Mouse (Mus musculus) megakaryocyte-erythroid progenitor cell, adult 5-6 weeks (primary cell): ENCODE results near the gene Nckipsd. TPM values are rescaled to one million over a fixed set of nuclear protein-coding genes. Genes with fewer than 3 reads are reported as not detected.
A peak's percentile ranks its signal among the peaks of the same experiment; 100 is the strongest.

Experiments used
- ATAC-seq: replicated peaks from 2 replicates; pipeline ENCODE4 v1.8.0; 2016; ENCODE audit warnings: mild to moderate bottlenecking, inconsistent platforms; ENCODE audit not compliant: severe bottlenecking, poor library complexity, low FRiP score, low TSS enrichment
- total RNA-seq, 2 experiments: library from RNA; stranded (forward) in 1 of 2; stranded (reverse) in 1 of 2; fragments of 200-1000, 215-1000 nt in 1 of 2; fragments of >200 nt in 1 of 2; fragmentation: Nextera tagmentation in 1 of 2; gene quantifications; 2 replicates each; pipeline ENCODE4 v1.2.3; 2014 to 2017

The Nckipsd gene
- total RNA-seq (2014; fragmentation: Nextera tagmentation) (8.6 and 12.2 TPM in 2 replicates), total RNA-seq (2017) (1.0 and 2.3 TPM in 2 replicates)

DNA sequence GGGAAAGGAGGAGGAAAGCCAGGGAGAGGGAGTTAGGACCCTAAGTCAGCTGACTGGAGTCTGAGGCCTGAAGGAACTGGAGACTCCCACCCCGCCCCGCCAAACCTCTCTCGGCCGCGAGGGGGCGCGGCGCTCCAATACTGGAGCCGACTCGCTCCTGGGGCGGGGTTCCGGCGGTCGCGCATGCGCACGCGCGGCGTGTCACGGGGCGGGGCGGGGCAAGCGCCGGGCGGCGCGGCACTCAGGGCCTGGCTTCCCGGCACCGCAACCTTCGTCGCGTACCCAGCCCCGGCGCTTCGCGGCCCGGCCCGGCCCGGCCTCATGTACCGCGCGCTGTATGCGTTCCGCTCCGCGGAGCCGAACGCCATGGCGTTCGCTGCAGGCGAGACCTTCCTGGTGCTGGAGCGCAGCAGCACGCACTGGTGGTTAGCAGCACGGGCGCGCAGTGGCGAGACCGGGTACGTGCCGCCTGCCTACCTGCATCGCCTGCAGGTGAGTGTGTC is at the start of gene Nckipsd:
TSS of gene Nckipsd (plus strand) at position 206 of the 503 bp plus-strand sequence.
- peak; percentile 63 for ATAC-seq

DNA sequence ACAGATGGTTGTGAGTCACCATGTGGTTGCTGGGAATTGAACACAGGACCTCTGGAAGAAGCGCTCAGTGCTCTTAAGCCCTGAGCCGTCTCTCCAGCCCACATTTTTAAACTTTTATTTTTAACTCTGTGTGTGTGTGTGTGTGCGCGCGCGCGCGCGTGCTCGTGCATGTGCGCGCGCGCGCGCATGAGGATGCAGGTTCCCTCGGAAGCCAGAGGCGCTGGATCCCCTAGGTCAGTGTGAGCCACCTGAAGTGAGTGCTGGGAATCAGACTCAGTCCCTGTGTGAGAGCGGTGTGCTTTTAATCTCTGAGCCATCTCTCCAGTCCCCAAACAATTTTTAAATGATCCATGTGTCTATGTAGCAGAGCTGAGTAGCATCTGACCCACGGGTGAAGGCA is 49.0 kb upstream of the Nckipsd start:
- no peak for ATAC-seq

DNA sequence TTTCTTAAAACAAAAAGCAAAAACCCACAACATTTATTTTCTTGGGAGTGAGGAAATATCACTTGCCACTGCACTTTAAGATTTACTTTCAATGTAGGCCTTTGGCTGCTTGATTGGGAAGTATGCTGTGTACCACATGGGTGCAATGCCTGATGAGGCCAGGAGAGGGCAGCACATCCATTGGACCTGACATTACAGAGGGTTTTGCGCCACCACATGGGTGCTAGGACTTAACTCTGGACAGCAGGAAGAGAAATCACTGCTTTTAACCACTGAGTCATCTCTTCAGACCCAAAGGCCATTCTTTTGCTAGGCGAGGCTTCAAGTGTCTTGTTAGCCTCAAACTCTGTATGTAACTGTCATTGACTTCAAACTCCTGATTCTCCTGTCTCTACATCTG is 48.4 kb upstream of the Nckipsd start:
- peak; percentile 89 for ATAC-seq

DNA sequence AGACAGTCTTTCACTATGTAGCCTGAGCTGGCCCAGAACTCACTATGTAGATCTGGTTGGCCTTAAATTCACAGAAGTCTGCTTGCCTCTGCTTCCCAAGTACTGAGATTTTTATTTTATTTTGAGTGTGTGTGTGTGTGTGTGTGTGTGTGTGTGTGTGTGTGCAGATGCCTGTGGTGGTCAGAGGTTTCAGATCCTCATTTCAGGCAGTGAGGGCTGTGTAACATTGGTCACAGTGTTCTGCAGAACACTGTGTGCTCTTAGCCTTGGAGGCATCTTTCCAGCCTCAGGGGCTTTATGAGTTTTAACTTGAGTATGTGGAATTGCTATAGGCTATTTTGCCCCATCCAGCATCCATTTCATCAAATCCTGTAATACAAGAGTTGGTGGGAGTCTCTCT is 46.6 kb upstream of the Nckipsd start:
- no peak for ATAC-seq

DNA sequence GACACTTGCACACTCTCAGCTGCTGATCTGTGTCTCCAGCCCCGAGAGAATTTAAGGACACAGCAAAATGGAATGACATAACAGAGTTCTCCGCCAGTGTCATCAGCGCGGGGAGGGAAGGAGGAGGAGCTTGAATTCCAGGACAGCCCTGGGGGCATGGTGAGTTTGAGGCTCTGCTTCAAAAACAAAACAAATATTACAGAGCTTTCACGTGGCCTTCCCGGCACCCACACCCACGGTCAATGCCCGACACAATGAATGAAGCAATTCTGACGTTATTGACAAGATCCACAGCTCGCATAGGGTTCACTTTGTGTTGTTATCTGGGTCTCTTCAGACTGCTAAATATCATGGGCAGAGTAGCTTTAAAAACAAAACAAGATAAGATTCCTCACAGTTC is 43.2 kb upstream of the Nckipsd start:
- ATAC-seq, result no peak

DNA sequence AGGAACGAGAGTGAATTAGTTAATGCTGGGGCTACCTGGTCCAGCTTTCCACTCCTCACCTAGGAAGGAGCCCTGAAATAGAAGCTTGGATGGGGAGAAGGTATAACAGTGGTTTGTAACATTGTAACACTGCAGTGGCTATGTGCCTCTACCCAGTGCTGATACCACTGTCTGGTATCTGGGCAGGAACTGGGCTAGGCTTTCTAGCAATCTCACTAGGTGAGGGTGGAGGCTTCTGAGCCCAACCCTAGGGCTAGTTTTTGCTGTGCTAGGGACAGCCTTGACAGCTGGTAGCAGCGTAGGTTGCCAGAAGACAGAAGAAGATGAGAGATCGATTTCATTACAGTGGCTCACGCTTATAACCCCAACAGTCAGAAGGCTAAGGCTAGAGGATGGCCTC is 31.6 kb upstream of the Nckipsd start:
- peak; percentile 82 for ATAC-seq

DNA sequence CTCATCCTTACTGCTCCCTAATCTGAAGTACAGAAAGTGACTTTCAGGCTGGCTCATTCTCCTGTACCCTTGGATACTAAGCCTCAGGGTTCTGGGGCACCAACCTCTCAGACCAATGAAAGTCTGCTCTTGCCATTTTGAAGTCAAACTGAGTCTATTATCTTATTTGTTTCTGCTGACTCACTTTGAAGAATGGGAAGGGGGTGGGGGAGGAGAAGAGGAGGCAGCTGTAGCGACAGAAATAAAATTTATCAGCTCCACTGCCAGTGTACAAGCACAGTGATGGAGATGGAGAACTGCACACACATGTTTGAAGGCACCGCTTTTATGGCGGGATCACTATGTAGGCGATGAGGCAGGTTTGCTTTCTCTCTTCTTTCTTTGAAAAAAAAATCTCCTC is 30.9 kb upstream of the Nckipsd start:
- ATAC-seq, result peak; percentile 45; the same call in 1 of the 2 replicates

DNA sequence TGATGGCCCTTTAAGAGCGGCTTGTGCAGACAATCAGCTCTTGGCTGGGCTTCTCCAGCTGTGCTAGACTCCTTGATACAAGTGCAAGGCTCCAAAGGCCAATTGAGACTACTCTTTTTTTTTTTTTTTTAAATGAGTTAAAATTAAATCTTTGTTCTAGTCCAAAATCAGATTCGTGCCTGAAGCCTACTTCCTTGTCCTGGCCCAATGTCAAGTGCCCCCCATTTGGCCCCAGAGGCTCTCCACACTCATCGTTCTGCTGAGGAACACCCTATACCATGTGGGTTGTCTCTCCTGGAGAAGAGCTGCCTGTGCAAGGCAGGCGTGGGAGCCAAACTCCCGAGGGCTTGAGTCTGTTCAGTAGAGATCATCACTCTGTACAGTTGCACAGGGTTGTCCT is 27.2 kb upstream of the Nckipsd start:
- no peak for ATAC-seq

DNA sequence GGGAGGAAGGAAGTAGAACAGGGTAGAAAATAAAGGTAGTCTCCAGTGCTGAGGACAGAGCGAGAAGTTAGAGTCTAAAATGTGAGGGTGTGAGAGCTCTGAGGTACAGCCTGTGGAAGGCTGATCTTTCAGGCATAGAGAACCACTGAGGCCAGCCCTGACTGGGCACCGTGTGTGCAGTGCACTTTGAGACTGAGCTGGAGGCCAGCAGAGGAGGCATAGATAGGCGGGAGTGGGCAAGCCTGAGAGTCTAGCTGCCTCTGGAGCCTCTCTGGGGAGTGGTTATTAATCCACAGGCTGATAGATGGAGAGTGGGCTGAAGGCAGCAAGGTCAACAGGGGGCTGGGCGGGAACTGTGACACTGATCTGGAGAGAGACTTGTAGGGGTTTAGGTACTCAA is 26.3 kb upstream of the Nckipsd start:
- ATAC-seq, result no peak

DNA sequence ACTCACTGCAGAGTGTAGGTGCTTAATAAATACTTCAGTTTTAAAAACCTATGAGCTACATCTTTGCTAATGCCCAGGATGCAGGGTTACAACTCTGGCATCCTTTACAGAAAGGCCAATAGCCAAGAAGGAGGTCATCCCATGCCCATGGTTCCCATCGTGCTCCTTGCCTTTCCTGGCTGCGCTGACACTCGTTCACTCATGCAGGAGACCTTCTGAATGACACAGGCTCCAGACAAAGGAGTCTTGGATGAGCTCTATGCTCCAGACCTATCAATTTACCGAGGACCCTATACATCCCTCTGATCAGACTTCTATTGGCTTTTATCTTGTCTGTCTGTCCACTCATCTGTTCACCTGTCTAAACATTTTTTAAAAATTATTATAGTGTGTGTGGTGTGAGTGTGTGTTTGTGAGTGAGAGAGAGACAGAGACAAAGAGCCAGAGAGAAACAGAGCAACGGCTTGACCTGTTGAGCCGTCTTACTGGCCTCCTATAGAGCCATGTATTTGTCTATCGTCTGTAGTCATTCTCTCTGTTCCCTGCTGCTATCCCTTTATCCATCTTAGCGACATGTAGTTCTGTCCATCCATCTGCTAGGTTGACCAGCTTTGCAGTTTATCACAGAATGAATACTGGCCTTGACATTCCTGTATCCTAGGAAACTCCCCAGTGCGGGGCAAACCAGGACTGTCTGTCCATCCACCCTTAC is 25.2 kb upstream of the Nckipsd start:
- ATAC-seq, result no peak

DNA sequence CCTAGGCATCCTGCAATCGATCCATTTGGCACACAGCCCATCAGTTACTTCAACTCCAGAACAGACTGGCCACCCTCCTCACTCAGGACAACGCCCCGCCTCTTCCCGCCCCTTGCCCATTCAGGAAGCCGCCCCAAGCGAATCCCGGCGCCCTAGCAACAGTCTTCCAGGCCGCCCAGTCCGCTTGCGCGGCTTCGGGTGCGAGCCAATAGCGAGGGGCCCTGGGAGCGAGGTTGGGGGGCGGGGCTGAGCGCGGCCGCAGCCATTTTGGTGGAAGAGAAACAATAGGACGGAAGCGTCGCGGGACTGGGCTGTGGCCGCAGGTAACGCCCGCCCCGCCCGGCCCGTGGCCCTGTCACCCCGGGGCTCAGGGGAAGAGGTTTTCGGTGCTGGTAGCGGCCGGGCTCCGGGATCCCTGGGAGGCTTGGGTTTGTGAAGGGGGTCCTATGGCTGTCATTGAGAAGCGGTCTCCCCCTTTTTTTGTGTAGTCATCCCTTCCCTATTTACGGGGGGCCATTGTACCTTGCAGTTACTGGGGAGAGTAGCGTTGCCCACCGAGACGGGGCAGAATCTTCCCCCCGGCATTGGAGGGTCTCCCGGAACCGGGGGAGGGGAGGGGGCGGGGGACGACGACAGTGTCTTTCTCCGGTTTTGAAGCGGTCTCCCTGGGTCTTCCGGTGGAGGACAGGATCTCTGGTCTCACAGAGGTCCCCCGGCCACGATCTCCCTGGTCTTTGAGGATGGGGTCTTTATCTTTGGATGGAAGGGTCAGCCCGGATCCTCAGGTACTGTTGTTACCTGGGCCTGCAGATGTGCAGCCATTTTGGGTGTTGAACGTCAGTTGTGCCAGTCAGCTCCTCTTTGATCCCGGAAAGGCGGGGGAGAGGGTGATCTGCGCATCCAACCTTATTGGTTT is 24.4 kb upstream of the Nckipsd start, which contains the start of gene Ip6k2:
TSS of gene Ip6k2 (plus strand) at position 249 of the 916 bp plus-strand sequence.
- ATAC-seq, result peak; percentile 98

DNA sequence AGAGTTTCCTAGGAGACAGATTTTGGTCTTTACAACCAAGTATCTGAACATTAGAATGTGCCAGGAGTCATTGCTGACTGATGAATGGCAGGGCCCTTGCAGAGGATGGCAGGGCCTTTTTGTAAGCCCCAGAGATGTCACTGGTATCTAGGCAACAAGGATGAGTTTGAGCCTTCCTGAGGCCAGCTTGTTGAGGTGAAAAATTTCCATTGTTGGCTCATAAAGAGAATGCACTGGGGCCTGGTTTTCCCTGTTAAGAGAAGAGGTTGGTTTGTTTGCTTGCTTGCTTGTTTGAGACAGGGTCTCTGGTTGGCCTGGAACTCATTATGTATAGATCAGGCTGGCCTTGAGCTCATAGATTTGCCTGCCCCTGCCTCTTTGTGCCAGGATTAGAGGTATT is 22.8 kb upstream of the Nckipsd start:
- no peak for ATAC-seq

DNA sequence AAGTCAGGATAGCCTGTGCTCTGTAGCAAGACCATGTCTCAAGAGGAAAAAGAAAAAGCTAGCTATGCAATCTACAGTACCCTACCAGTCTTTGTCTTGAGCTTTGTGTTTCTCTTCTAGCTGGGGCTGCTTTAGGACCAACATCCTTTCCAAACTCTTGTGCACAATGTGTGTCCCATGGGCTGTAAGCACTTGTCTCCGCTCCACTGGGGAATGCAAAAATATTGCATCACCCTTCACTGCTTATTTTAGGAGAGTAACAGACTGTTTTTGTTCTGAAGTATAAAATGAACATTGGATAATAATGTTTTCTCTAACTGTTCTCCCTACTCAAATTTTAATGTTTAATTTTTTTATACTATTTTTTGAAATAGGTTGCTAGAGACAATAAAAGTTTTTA is 21.7 kb upstream of the Nckipsd start:
- ATAC-seq, result no peak

DNA sequence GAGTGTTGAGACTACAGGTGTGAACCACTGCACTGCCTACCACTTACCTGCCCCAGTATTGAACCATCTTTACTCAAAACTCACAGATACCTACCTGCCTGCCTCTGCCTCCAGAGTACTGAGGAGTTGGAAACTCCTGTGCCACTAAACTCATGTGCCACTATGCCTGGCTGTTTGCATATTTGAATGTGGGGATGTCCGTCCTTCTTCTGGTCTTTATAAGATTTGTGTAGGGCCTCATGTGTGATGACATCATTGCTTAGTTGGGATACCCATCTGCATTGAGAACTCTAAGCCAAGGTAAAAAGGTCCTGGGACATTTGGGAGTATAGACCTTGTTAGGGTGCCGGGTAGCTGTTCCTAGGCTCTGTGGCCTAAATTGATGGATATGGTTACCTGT is 21.1 kb upstream of the Nckipsd start:
- no peak for ATAC-seq

DNA sequence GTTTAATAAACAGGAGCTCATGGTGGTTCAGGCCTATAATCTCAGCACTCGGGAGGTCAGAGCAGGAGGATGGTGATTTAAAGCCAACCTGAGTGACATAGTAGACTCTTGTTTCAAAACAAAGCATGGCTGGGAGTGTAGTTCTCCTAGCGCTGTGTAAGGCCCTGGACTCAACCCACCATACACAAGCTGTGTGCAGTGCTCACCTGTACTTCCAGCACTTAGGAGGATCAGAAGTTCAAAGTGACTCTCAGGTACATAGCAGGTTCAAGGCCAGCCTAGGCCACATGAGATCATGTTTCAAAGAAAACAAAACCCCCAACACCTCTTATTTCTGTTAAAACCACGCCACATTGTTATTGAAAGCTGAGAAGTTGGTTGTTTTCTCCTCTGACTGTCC is 19.5 kb upstream of the Nckipsd start:
- no peak for ATAC-seq

DNA sequence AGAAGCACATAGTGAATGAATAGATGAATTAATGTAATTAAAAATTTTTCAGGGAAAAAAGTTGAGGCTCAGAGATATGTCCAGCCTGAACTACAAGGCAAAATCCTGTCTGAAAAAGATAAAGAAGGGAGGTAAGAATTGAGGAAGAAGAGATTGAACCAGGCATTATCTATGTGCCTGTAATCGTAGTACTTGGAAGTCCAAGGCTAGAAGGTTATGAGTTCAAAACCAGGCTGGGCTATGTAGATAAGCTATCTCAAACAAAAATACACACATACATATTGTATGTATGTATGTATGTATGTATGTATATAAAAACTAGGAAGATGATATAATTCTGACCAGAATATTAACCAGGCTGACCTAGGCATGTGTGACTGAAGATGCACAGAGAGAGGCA is 15.9 kb upstream of the Nckipsd start:
- peak; percentile 68 for ATAC-seq

DNA sequence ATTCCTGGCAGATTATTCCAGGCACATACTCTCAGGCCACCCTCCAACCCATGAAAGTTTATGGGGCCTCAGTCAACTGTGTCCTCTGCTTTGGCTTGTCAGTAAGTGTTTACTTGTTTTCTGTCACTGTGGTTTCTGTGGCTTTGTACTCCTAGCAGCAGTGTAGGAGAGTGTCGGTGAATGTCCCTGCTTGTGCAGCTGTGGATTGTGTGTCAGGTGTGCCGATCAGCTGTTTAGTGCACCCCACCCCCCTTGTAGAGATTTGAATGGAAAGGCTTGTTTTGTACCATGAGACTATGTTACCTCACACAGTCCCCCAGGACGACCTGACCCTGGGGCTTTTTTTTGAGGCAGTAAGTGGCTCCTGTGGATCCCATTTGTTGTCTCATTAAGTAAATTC is 15.4 kb upstream of the Nckipsd start:
- ATAC-seq, result peak; percentile 29; the same call in 1 of the 2 replicates

DNA sequence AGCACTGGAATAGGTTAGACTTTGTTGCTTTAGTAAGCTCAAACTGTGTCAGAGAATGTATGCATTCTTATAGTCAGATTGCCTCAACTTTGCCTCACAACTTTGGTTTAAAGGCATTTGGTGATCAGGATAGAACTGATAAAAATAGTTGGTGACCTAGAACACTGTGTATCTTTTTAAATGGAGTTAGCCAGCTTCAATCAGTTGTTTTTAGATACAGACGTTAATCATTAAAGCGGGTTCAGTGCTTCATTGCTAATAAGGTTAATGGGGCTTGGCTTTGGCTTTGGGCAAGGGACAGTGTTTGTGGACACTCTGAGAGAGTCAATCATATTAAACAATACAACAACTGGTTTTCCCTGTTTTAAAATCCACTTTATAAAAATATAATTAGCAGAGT is 12.9 kb upstream of the Nckipsd start:
- no peak for ATAC-seq

DNA sequence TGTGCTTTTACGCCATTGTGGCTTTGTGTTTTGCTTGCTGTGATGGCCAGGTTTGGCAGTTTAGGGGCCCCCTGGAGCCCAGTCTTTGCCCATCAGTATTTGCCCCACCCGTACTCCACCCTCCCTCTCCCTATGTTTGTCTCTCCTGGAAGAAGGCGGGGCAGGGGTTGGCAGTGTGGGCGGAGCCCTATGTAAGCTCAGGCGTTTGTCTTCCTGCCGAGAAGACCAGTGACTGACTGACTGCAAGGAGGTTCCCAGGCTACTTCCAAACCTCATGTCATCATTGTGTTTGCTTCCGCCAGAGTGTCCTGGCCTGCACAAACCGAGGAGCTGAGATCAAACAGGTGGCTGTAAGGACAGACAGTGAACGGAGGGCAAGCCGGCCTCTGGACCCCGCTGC is 12.4 kb upstream of the Nckipsd start:
- ATAC-seq, result peak; percentile 84

DNA sequence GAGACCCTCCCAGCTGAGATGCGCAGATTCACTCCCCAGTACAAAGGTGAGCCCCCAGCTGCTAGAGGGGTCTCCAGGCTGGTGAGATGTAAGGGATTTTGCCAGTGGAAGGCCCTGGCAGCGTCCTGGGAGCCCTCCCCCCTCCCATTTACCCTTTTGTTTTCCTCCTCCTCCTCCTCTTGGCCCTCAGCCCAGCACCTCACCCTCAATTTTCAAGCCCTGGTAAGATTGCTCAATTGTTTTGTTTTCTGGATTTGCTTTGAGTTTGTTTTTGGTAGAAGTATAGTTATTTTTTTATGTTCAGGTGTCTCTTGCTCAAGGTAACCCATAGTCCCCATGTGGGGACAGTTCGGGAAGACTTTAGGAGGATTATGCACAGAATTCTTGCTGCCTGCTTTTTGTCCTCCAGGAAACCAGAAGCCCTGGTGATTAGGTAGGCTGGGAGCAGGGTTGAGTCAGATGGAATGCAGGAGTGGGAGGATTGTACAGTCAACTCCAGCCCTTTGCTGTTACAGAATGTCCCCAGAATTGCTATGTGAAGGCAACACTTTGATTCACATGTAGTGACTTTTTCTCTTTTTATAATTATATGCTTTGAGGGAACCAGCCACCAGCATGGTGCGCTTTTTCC is 11.7 kb upstream of the Nckipsd start:
- ATAC-seq, result no peak
